Mouse (Mus musculus) cerebellum, adult (tissue): Measurements from ENCODE around the gene P3h2.

ENCODE experiments used
- ATAC-seq: cut with Nextera tagmentation; 2 replicates; pipeline ENCODE4 v1.9.2; 2017; ENCODE audit warnings: mild to moderate bottlenecking, moderate library complexity, mixed read lengths; ENCODE audit not compliant: insufficient number of reproducible peaks, low FRiP score, low TSS enrichment

Gene P3h2

GRCm38 (mm10) chr16:26105115-26105974, at the start of gene P3h2:
TSS of gene P3h2 (minus strand) at chr16:26105784.
- ATAC-seq: peak; percentile 50

- no peak for ATAC-seq
These were observed 46.7 kb upstream of the P3h2 start for GRCm38 (mm10) chr16:26152258-26152657.

- no peak for ATAC-seq
These were observed 45.4 kb upstream of the P3h2 start for GRCm38 (mm10) chr16:26150943-26151342.

GRCm38 (mm10) chr16:26146853-26147252, 41.3 kb upstream of the P3h2 start:
- ATAC-seq: no peak

GRCm38 (mm10) chr16:26131126-26131525, 25.5 kb upstream of the P3h2 start:
- ATAC-seq: no peak

GRCm38 (mm10) chr16:26106618-26107017, 1.0 kb upstream of the P3h2 start:
- no peak for ATAC-seq

GRCm38 (mm10) chr16:26106041-26106617, 545 bp upstream of the P3h2 start:
- ATAC-seq: peak; percentile 17; the same call in 1 of the 2 replicates

- no peak for ATAC-seq
These were observed 1.3 kb downstream of the P3h2 start for GRCm38 (mm10) chr16:26104274-26104673.

- ATAC-seq: no peak
These were observed 2.7 kb downstream of the P3h2 start for GRCm38 (mm10) chr16:26102856-26103255.

- ATAC-seq: no peak
These were observed 5.4 kb downstream of the P3h2 start for GRCm38 (mm10) chr16:26100167-26100566.

GRCm38 (mm10) chr16:26095696-26096284, 9.8 kb downstream of the P3h2 start:
- ATAC-seq: no peak

GRCm38 (mm10) chr16:26093888-26094287, 11.7 kb downstream of the P3h2 start:
- no peak for ATAC-seq

GRCm38 (mm10) chr16:26088976-26089375, 16.6 kb downstream of the P3h2 start:
- ATAC-seq: no peak

GRCm38 (mm10) chr16:26088240-26088639, 17.3 kb downstream of the P3h2 start:
- ATAC-seq: no peak

GRCm38 (mm10) chr16:26086955-26087354, 18.6 kb downstream of the P3h2 start:
- no peak for ATAC-seq

GRCm38 (mm10) chr16:26085160-26085559, 20.4 kb downstream of the P3h2 start:
- no peak for ATAC-seq

GRCm38 (mm10) chr16:26082831-26083230, 22.8 kb downstream of the P3h2 start:
- no peak for ATAC-seq

- ATAC-seq: no peak
These were observed 23.2 kb downstream of the P3h2 start for GRCm38 (mm10) chr16:26082391-26082790.

- no peak for ATAC-seq
These were observed 26.6 kb downstream of the P3h2 start for GRCm38 (mm10) chr16:26078923-26079351.

- no peak for ATAC-seq
These were observed 27.5 kb downstream of the P3h2 start for GRCm38 (mm10) chr16:26078100-26078422.

GRCm38 (mm10) chr16:26077246-26078099, 28.1 kb downstream of the P3h2 start:
- no peak for ATAC-seq
